Mouse (Mus musculus): ENCODE data around the gene Steap3. TPM values are rescaled to one million over a fixed set of nuclear protein-coding genes. Genes with fewer than 3 reads are reported as not detected.

Steap3 gene
- total RNA-seq, 2 experiments from 2014 or later = 4.8 to 17.5 TPM

DNA sequence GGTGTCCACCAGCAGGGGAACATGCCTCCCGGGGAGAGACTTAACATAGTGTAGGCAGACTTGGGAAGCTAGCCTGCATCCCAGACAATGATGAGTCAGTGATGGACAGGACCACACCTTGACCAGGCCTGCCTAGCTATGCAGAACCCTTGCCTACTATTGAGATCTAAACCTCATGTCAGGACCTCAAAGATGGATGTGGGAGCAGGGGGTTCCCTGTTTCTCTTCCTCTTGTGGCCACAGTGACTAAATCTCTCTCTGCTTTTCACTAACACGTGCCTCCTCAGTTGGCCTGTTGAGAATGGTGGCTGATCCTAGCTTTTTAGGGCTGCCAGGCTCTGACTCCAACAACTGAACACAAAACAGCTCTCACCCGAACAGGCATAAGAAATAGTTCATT, 70.0 kb downstream of the Steap3 start:
- ATAC-seq (ENCODE audit: poor library complexity, severe bottlenecking) = peak; percentile 85

DNA sequence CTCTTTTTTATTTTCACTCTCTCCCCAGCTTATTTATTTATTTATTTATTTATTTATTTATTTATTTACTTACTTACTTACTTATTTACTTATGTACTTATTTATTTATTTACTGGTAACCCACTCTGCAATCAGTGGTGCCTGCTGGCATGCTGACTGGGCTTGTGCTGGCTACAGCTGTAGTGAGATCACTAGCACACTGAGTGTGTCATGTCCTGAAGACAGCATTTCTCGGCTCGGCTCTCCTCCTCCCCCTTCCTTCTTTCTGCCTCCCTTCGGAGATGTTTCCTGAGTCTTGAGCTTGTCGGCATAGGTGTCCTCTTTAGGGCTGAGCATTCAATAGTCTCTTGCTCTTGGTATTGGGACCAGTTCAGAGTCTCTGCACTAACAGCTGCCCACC, 73.6 kb downstream of the Steap3 start:
- no peak for ATAC-seq (ENCODE audit: poor library complexity, severe bottlenecking)

DNA sequence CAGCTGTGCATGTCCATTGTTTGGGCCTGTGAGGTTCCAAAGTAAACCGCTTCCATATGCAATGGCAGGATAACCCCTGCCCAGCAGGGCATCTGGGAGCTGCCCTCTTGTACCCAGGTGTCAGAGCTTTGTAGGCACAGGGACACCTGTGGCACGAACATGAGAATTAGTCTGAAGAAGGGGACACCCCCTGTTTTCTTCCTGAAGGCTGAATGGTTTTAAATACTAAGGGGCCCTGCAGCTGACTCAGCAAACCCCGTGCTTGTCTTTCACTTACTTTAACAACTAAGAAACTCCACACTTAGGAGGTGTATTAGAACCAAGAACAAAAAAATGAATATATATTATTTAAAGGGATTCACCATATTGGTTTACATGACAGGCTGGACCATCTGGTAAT, 74.4 kb downstream of the Steap3 start:
- no peak for ATAC-seq (ENCODE audit: poor library complexity, severe bottlenecking)

DNA sequence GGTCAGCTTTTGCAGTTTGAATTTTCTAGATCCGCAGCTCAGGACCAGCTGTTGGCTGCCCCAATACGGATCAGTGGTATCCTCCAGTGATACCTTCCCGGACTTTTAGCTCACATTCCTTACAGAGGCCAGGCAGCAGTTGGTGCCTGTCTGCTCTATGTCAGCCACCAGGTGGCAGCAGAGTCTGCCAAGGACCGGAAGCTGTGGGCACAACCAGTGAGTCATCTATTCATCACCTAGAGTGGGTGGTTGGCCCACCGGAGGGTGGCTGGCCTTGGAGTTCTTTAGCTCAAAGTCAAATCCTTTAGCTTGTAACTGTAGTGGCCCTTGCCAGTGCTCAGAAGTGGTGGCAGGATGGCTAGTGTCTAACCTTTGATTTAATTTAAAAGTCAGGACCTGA, 75.3 kb downstream of the Steap3 start:
- ATAC-seq (ENCODE audit: poor library complexity, severe bottlenecking) = peak; percentile 95

DNA sequence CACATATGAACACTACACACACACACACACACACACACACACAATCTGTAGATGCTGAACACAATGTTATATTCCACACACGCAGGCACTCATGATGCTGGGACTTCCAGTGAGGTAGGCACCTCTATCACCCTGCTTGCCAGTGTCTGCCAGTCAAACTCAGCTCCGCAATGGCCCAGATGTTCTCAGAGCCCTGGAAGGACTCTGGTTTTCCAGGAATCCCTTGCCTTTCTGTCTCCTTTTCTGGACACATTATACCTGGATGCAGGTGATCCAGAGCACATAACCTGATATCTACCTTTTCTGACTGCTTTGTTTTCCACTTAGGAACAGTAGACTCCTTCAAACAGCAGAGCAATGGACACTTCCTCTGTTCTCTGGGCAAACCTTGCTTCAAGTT, 75.8 kb downstream of the Steap3 start:
- no peak for ATAC-seq (ENCODE audit: poor library complexity, severe bottlenecking)

DNA sequence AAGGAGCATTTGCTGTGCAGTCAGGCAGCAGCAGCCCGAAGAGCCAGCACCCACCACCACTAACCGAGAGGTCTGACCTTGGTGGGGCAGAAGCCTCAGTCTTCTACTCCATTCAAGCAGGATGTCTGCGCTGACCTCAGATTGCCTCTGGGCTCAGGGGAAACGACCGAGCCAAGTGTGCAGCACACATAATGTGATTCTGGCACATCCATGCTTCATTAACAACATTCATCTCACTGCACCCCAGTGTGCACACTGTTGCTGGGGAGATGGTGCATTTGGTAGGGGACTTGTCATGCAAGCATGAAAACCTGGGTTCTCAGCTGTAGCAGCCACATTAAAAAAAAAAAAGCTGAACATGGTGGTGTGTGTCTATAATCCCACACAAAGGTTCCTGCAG, 76.6 kb downstream of the Steap3 start:
- ATAC-seq (ENCODE audit: poor library complexity, severe bottlenecking) = no peak

DNA sequence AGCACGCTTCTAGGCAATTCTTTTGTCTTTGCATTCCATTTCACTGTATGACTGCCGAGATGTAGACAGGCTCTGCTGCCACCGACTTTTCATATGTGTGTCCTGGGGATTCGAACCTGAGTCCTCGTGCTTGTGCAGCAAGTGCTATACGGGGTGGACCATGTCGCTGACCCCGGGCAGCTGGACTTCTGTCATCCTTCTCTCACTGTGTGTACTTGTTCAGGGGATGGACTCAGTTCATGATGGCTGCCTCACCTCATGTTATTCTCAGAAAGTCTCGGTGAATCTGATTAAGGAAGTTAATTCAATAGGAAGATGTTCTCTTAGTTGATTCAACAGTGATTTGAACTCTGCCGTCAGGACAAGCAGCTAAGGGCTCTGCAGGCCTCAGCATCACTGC, 78.9 kb downstream of the Steap3 start:
- no peak for ATAC-seq (ENCODE audit: poor library complexity, severe bottlenecking)

DNA sequence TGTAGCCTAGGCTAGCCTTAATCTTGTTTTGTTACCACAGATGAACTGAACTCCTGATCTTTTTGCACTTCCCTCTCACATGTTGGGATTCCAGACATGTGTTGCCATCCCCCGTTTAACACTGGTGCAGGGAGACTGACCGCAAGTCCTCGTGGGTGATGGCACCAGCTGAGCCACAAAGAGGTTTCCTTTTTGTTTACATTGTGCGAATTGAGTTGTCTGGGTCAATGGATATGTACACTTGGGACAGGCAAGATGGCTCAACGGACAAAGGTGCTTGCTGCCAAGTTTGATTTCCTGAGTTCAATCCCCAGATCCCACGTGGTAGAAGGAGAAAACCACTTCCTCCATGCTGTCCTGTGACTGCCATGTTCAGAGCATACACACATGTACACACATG, 80.2 kb downstream of the Steap3 start:
- no peak for ATAC-seq (ENCODE audit: poor library complexity, severe bottlenecking)

DNA sequence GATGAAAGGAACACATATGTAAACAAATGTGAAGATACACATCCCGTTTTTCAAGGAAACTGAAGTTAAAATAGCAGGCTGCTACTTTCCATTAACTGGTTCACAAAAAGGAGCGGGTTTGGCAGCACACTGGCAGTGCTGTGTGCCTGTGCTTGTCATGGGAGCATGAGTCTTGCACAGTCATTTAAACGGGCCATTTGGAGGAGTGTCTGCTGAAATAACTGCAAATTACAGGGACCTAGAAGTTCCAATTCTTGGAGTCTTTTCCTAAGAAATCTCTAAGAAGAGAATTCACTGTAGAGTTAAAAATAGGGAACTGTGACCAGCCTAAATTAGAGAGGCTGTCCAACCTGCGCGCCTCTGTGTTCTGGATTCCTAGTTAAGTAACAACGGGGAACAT, 81.6 kb downstream of the Steap3 start:
- no peak for ATAC-seq (ENCODE audit: poor library complexity, severe bottlenecking)

DNA sequence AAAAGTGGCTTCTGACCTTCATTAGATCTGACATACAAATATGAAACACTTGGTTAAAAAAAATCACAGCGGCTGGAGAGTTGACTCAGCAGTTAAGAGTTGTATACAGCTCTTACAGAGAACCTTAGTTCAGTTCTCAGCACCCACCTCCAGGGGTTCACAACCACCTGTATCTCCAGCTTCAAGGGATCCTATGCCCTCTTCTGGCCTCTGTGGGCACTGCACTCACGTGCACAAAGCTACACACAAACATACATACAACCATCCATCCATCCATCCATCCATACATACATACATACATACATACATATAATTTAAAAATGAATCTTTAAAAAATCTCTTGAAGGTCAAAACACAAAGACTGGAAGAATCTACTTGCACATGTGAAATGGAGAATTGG, 82.2 kb downstream of the Steap3 start:
- ATAC-seq (ENCODE audit: poor library complexity, severe bottlenecking) = no peak

DNA sequence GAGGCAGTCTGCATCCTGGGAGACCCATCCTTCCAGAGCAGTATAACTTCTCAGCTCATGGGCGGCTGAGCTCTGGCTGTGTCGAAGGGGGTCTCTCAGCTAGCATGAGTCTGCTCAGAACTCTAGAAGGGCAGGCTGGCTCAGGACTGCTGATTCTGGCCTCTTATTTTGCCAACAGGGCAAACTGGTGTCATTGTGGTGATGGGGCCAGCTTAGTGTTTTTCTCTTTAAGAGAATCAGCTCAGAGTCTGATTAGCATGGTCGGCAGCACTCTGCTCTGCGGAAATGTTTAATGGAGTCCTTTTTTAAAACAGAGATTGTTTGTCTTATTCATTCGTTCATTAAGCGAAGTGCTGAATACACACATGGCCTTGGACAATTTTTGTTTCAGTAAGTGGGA, 83.3 kb downstream of the Steap3 start:
- ATAC-seq (ENCODE audit: poor library complexity, severe bottlenecking) = no peak

DNA sequence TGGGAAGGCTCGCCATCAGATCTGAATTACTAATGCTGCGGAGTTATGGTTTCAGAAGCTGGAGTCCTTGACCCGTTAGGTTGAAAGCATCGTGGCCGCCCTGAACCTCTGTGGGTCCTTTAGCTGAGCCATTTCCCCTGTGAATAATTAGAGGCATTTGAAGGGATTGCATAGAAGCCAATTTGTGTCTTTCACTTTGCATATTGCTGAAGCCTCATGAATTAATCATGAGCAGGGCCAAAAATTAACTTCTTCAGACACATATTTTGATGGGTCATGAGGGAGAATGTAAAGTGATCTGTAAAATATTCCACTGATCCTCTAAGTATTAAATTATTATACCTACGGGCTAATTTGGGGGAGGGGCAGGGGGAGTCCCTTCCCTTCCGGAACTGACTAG, 85.4 kb downstream of the Steap3 start:
- ATAC-seq (ENCODE audit: poor library complexity, severe bottlenecking) = no peak

DNA sequence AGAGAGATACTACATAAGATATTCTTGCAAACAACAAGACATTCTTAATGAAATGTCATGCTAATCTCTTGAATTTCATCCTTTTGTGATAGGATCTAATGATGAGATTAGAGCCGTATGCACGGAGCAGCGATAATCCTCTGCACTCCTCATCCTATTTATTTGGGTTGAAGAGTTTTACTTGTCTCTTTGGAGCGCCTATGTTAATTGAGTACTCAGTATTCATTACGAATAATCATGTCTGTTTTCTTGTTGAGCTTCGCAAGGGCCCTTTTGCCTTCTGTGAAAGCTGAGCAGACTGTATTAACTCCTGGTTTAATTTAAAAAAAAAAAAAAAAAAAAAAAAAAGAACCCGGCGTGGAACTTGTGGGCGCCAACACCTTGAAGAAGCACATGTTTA, 85.8 kb downstream of the Steap3 start:
- no peak for ATAC-seq (ENCODE audit: poor library complexity, severe bottlenecking)

DNA sequence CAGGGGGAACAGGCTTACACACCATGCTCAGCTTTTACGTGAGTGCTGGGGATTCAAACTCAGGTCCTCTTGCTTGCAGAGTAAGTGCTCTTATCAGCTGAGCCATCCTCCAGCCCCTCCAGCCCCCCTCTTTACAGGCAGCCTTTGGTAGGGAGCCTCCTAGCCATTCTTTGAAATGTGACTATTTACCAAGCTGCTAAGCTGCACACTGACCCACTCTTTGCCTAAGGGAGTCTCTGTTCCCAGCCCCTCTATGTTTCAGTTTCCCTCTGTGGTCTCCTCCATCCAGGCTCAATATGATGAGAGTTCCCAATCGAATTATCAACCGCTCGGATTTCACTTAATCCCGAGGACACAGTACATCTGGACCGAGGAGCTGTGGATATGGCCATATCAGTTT, 86.3 kb downstream of the Steap3 start:
- no peak for ATAC-seq (ENCODE audit: poor library complexity, severe bottlenecking)

DNA sequence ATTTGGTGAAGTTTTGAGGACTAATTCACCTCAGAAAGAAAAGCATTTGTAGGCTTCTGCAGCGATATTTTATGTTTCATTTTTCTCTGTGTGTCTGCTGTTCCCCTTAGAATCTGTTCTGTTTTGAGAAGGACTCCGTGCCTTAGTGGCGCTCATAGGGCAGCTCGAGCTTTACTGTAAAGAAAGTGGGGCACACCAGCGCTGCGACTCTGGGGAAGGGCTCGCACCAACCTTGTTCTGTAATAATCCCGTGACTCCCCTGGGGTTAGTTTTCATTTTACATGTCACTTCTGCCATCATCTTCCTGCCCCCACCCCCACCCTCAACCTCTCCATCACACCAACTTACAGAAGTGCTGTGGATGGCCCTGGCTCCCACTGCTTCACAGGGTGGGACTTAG, 95.4 kb downstream of the Steap3 start:
- ATAC-seq (ENCODE audit: poor library complexity, severe bottlenecking) = no peak

DNA sequence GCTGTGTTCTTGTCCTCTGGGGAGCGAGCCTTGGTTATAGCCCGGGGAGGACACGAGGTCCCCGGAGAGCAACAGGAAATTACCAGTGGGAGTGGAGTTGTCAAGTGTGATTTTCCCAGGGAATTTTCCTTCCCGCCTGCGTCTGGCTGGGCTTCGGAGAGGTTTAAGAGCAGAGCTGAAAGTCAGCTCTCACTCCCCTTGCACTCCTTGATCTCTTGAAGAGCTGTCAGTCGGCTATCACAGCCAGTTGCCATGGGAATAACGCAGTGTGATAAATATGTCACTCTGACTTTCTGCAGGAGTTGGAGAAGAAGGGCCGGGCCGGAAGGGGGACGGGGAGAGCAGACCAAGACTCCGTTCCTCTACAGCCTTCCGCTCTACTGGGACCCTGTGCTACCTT, 96.2 kb downstream of the Steap3 start:
- no peak for ATAC-seq (ENCODE audit: poor library complexity, severe bottlenecking)

DNA sequence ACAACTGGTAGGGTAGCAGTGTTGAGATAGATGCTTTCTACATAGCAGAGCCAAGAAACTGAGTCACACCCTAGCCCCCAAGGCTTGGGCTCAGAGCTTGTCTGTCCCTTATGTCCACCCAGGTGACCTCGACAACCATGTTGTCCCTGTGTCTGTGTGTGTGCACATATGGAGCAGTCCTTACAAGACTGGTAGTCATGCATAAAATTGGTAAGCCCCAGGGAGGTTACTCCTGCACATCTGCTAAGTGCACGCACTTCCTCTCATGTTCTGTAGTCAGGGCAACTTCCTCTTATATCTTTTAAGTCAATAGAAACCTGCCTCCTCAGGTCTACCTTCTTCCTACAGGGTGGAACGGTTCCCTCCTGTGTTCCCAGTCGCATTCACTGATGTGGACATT, 97.5 kb downstream of the Steap3 start:
- peak; percentile 34; the same call in 1 of the 2 replicates for ATAC-seq (ENCODE audit: poor library complexity, severe bottlenecking)

DNA sequence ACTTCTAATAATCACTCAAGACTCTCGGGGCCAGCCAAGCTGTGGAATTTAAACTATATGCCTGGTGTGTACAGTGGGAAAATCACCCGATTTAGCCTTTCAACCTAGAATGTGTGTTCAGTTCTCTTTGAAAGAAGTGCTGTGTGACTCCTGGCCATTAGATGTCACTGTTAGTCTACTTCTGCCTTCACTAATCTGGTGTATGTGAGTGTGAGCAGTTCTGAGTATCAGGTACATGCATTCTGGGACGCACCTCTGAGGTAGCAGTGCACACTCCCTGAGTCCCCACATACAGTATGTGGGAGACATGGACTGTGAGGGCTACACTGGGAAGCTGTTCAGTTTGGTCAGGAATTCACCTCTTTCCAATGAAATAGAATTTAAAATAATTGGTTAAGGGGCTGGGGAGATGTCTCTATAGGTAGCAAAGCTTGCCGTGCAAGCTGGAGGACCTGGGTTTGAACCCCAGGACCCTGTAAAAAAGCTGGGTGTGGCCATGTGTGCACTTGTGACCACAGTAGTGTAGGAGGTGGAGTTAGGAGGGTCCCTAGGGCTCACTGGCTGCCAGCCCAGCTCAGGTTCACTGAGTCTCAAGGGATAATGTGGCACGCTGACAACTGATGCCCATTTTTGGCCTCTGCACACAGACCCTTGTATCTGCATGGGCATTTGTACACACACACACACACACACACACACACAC, 100.5 kb downstream of the Steap3 start:
- peak; percentile 35; the same call in 1 of the 2 replicates for ATAC-seq (ENCODE audit: poor library complexity, severe bottlenecking)

DNA sequence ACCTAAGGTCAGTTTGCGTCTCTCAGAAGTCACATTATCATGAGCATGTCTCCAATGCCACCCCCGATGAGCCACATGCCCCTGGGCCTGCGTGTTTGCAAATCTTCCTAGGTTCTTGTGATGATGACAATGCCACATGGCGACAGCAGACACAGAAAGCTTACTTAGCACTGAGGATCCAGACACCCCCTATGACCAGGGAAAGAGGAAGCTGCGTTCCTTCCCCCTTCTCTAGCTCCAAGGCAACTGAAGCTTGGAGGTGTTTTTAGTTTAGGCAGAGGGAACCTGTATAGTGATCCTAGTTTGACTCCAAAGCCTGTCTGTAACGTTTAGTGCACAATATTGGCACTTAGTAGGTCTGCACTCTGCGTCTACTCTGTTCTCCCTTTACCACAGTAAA, 102.2 kb downstream of the Steap3 start:
- ATAC-seq (ENCODE audit: poor library complexity, severe bottlenecking) = no peak

DNA sequence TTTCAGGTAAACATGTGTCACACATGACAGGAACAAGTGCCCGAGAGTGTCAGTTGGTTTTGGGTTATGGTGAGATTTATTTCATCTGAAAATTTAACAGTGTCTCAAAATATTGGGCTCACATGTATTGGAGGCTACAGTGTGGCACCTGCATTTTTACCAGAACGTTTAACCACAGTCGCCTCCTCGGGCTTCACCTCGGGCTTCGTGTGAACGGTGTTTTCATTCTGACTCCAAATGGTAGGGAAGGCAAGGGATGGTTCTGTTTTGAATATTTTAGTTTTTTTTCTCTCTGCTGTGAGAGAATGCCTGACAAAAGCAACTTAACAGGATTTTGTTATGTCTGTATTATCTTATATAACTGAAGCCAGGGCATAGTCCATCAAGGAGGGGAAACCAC, 103.8 kb downstream of the Steap3 start:
- ATAC-seq (ENCODE audit: poor library complexity, severe bottlenecking) = no peak

DNA sequence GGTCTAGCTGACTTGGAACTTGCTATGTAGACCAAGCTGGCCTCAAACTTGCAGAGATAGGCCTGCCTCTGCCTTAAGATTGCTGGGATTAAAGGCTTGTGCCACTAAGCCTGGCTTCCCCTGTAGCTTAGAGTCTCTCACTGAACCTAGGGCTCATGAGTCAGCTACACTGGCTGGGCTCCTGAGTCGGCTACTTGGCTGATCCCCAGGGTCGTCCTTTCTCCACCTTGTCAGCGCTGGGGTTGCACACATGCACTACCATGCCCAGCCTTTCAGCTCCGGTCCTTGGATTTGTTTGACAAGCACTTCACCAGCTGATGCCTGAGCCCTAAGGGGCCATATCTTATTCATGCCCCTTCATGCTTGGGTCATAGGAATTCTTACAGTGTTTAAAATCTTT, 104.5 kb downstream of the Steap3 start:
- ATAC-seq (ENCODE audit: poor library complexity, severe bottlenecking) = no peak

DNA sequence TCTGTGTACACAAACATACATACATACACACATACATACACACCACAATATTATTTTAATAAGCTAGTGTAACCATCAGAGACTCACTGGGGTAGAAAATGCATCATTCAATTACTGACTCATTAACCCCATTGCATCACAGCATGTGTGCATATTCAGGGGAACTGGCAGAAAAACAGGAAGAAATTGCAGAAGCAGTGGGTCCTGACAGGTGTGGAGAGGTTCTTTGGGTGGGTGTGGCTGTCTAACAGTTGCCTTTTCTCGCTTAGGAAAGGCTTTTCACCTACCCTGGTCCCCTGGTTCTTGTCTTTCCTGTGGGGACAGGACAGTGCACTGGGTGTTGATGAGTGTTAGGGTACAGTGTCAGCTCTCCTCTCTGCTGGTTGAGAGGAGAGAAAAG, 109.9 kb downstream of the Steap3 start:
- peak; percentile 75 for ATAC-seq (ENCODE audit: poor library complexity, severe bottlenecking)

DNA sequence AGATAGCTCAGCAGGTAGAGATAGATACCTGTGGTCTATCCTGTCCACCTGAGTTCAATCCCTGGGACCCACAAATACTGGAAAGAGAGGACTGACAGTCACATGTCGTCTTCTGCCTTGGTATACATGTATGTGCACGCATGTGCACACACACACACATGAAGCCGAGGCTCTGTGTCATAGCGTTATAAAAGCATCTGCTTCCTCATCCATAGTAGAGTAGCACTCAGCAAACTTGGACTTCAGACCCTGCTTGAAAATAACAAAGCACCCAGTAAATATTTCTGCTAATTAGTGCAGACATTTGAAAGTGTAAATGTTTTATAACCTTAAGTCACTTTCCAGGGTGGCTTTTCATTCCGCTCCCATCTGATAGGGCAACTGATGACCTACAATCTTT, 111.0 kb downstream of the Steap3 start:
- no peak for ATAC-seq (ENCODE audit: poor library complexity, severe bottlenecking)
